Mouse (Mus musculus): Measurements from ENCODE around the gene Nsmce1. TPM values are rescaled to one million over a fixed set of nuclear protein-coding genes. Genes with fewer than 3 reads are reported as not detected.
A peak's percentile ranks its signal among the peaks of the same experiment; 100 is the strongest.

Gene Nsmce1
- 103 and 104 TPM in 2 replicates for polyA plus RNA-seq (2015; fragmentation: Nextera tagmentation; extraction: Ambion mirVana)

- peak within 1 kb of the TSS; percentile 79 for H3K9ac ChIP-seq (ENCODE audit: low read length)
- H3K4me2 ChIP-seq (ENCODE audit: low read depth, low read length) = peak within 1 kb of the TSS; percentile 75
- peaks cover 19% of the 10 kb centered on the region for H3K4me1 ChIP-seq (ENCODE audit: control insufficient read depth, insufficient read depth, low read length)
- no peaks in the 10 kb centered on the region for H3K9me3 ChIP-seq (replicated peaks; ENCODE audit: control insufficient read depth, low read length)
- peak; percentile 97 for ATAC-seq (ENCODE audit: insufficient read depth, low FRiP score)
- no peaks in the 10 kb centered on the region for H3K27me3 ChIP-seq (ENCODE audit: control insufficient read depth, insufficient read depth, low read length)
- H3K27ac ChIP-seq (ENCODE audit: low read length) = peak within 1 kb of the TSS; percentile 90
- H3K36me3 ChIP-seq (ENCODE audit: control insufficient read depth, insufficient read depth, low read length) = no peaks in the 10 kb centered on the region
- H3K4me3 ChIP-seq (replicated peaks; ENCODE audit: low read length) = peak within 1 kb of the TSS; percentile 74
- WGBS = under 1% methylated on average over 56 of the region's 56 CpGs
Observed at GRCm38 (mm10) chr7:125490947-125491735, at the start of gene Nsmce1. Nsmce1 (minus strand) TSS chr7:125491596.

DNA sequence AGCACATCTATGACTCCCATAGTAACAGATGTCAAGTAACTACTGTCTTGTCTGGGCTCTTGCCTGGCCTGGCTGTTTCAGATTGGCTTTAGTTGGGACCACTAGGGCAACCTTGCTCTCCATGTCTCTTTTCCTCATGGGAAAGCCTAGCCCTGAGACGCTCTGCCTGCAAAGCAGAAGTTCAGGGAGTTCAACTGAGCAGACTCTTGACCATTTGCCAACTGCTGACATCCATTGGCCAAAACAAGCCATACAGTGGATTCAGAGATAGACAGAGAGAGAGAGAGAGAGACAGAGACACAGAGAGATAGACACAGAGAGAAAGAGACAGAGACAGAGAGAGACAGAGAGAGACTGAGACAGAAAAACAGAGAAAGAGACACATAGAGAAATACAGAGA, 49.6 kb upstream of the Nsmce1 start:
- 64% methylated on average over 1 of the region's 1 CpGs for WGBS
- Histone ChIP-seq H3K4me1 (ENCODE audit: control insufficient read depth, insufficient read depth, low read length) (no peaks in the 10 kb centered on the region), H3K9ac (ENCODE audit: low read length) (no peak overlapping the region), H3K4me2 (ENCODE audit: low read depth, low read length) (no peak overlapping the region), H3K27ac (ENCODE audit: low read length) (no peak overlapping the region), H3K4me3 (replicated peaks; ENCODE audit: low read length) (no peak overlapping the region), H3K27me3 (ENCODE audit: control insufficient read depth, insufficient read depth, low read length) (no peaks in the 10 kb centered on the region), H3K9me3 (replicated peaks; ENCODE audit: control insufficient read depth, low read length) (no peaks in the 10 kb centered on the region), H3K36me3 (ENCODE audit: control insufficient read depth, insufficient read depth, low read length) (no peaks in the 10 kb centered on the region)
- no peak for ATAC-seq (ENCODE audit: insufficient read depth, low FRiP score)

DNA sequence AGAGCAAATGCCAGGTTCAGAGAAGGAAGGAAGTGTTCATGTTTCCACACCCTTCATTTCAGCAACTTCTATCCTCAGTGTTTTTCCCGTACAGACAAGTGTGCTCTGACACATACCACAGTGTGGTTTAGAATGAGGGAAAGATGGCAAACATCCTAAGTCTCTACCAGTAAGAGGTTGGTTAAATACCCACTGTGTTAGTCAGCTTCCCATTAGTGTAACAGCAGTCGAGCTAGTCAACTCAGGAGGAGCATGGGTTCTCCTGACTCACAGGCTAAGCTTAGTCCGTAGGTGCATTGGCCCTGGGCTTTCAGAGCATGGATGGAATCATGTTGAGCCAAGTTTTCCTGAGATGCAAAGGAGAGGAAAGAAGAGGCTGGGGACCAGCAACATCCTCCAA, 48.0 kb upstream of the Nsmce1 start:
- H3K27me3 ChIP-seq (ENCODE audit: control insufficient read depth, insufficient read depth, low read length) = no peaks in the 10 kb centered on the region
- no peak overlapping the region for H3K4me3 ChIP-seq (replicated peaks; ENCODE audit: low read length)
- no peak for ATAC-seq (ENCODE audit: insufficient read depth, low FRiP score)
- H3K4me2 ChIP-seq (ENCODE audit: low read depth, low read length) = no peak overlapping the region
- H3K4me1 ChIP-seq (ENCODE audit: control insufficient read depth, insufficient read depth, low read length) = no peaks in the 10 kb centered on the region
- no peak overlapping the region for H3K27ac ChIP-seq (ENCODE audit: low read length)
- no peaks in the 10 kb centered on the region for H3K9me3 ChIP-seq (replicated peaks; ENCODE audit: control insufficient read depth, low read length)
- H3K9ac ChIP-seq (ENCODE audit: low read length) = no peak overlapping the region
- WGBS = 80% methylated on average over 3 of the region's 3 CpGs
- no peaks in the 10 kb centered on the region for H3K36me3 ChIP-seq (ENCODE audit: control insufficient read depth, insufficient read depth, low read length)

DNA sequence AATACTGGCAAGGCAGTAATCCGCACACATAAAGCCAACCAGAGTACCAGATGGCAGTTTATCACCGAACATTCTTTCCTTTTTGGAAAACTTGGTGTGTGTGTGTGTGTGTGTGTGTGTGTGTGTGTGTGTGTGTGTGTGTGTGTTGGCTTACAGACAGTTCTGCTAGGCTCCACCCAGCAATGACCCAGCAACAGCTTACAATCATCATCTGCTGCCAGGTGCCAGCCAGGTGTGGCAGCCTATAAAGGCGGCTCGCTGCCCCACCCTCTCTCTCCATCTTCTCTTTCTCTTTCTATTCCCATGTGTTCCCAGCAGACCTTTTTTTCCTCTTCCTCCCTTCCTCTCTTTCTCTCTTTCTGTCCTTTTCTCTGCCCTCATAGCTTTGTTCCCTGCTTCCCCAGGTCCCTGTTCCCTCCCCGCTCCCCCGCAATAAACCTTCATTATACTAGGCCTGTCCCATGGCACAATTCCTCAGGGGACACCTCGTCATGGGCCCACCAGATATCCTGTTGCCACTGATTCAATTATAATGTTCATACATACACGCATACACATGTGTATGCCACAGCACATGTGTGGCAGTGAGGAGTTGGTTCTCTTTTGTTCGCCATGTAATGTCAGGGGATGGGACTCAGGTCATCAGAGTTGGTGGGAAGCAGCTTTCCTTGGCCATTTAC, 36.6 kb upstream of the Nsmce1 start:
- no peak overlapping the region for H3K4me3 ChIP-seq (replicated peaks; ENCODE audit: low read length)
- no peaks in the 10 kb centered on the region for H3K9me3 ChIP-seq (replicated peaks; ENCODE audit: control insufficient read depth, low read length)
- no peaks in the 10 kb centered on the region for H3K4me1 ChIP-seq (ENCODE audit: control insufficient read depth, insufficient read depth, low read length)
- H3K4me2 ChIP-seq (ENCODE audit: low read depth, low read length) = no peak overlapping the region
- no peak overlapping the region for H3K9ac ChIP-seq (ENCODE audit: low read length)
- WGBS = 82% methylated on average over 9 of the region's 9 CpGs
- H3K27ac ChIP-seq (ENCODE audit: low read length) = no peak overlapping the region
- no peak for ATAC-seq (ENCODE audit: insufficient read depth, low FRiP score)
- no peaks in the 10 kb centered on the region for H3K36me3 ChIP-seq (ENCODE audit: control insufficient read depth, insufficient read depth, low read length)
- H3K27me3 ChIP-seq (ENCODE audit: control insufficient read depth, insufficient read depth, low read length) = no peaks in the 10 kb centered on the region

DNA sequence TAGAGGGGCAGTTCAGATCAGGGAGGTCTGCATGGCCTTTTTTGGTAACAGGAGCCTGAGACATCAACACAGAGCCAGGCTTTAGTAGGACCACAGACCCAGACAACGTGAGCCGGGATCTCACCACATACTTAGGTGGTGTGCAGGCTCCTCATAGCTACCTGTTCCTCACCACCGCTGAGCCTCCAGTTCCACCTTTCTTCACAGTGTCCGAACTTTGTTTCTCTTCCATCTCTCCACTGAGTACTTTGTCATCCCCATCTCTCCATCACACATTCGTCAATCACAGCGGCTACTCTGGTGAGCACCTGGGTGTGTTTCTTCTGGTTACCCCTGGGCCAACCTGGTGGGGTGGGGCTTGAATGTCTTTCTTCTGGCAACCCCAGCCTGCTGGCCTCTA, 35.8 kb upstream of the Nsmce1 start:
- no peak overlapping the region for H3K4me2 ChIP-seq (ENCODE audit: low read depth, low read length)
- no peak overlapping the region for H3K4me3 ChIP-seq (replicated peaks; ENCODE audit: low read length)
- no peaks in the 10 kb centered on the region for H3K9me3 ChIP-seq (replicated peaks; ENCODE audit: control insufficient read depth, low read length)
- no peaks in the 10 kb centered on the region for H3K4me1 ChIP-seq (ENCODE audit: control insufficient read depth, insufficient read depth, low read length)
- ATAC-seq (ENCODE audit: insufficient read depth, low FRiP score) = no peak
- no peak overlapping the region for H3K27ac ChIP-seq (ENCODE audit: low read length)
- WGBS = 81% methylated on average over 6 of the region's 6 CpGs
- H3K27me3 ChIP-seq (ENCODE audit: control insufficient read depth, insufficient read depth, low read length) = no peaks in the 10 kb centered on the region
- H3K36me3 ChIP-seq (ENCODE audit: control insufficient read depth, insufficient read depth, low read length) = no peaks in the 10 kb centered on the region
- H3K9ac ChIP-seq (ENCODE audit: low read length) = no peak overlapping the region

DNA sequence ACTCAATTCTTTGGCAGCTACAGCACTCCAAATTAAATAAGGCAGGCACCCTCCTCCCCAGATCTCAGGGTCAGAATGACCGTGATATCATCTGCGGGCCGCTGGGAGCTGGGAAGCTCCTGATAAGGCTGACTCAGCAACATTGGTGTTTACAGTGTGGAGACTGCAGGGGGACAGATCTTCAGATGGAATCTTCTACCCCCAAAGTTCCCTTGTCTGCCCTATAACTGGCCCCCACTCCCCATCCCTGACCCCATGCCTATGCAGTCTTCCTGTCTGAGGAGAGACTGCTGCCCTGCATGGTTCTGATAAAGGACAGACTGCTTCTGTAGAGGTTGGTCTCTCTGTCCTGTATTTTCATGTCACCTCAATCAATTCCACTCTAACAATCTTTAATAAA, 31.7 kb upstream of the Nsmce1 start:
- ATAC-seq (ENCODE audit: insufficient read depth, low FRiP score) = no peak
- H3K36me3 ChIP-seq (ENCODE audit: control insufficient read depth, insufficient read depth, low read length) = no peaks in the 10 kb centered on the region
- no peaks in the 10 kb centered on the region for H3K4me1 ChIP-seq (ENCODE audit: control insufficient read depth, insufficient read depth, low read length)
- no peaks in the 10 kb centered on the region for H3K9me3 ChIP-seq (replicated peaks; ENCODE audit: control insufficient read depth, low read length)
- no peak overlapping the region for H3K4me3 ChIP-seq (replicated peaks; ENCODE audit: low read length)
- no peaks in the 10 kb centered on the region for H3K27me3 ChIP-seq (ENCODE audit: control insufficient read depth, insufficient read depth, low read length)
- 31% methylated on average over 3 of the region's 3 CpGs for WGBS
- no peak overlapping the region for H3K4me2 ChIP-seq (ENCODE audit: low read depth, low read length)
- no peak overlapping the region for H3K9ac ChIP-seq (ENCODE audit: low read length)
- no peak overlapping the region for H3K27ac ChIP-seq (ENCODE audit: low read length)

DNA sequence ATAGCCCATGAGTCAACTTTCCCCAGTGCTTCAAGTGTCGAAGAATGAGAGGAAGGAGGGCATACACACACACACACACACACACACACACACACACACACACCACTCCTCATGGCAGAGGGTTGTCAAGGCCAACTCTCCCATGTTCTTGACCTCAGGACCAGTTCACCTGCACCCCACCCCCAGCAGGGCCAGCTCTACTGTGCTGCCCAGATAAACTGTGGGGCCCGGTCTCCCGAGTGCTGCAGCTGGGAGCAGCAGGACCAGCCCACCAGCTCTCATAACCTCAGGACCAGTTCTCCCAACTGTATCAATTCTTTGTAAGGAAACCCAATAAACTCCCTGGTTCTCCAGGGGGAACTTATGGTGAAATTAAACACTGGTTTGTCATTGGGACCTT, 28.3 kb upstream of the Nsmce1 start:
- ATAC-seq (ENCODE audit: insufficient read depth, low FRiP score) = no peak; the same call in 1 of the 2 replicates
- Histone ChIP-seq H3K9ac (ENCODE audit: low read length) (no peak overlapping the region), H3K27ac (ENCODE audit: low read length) (no peak overlapping the region), H3K27me3 (ENCODE audit: control insufficient read depth, insufficient read depth, low read length) (no peaks in the 10 kb centered on the region), H3K36me3 (ENCODE audit: control insufficient read depth, insufficient read depth, low read length) (no peaks in the 10 kb centered on the region), H3K9me3 (replicated peaks; ENCODE audit: control insufficient read depth, low read length) (no peaks in the 10 kb centered on the region), H3K4me1 (ENCODE audit: control insufficient read depth, insufficient read depth, low read length) (0 out of 2 replicates have a peak, but pooled peaks cover 10% of the 10 kb centered on the region), H3K4me3 (replicated peaks; ENCODE audit: low read length) (no peak overlapping the region), H3K4me2 (ENCODE audit: low read depth, low read length) (no peak overlapping the region)
- WGBS = 91% methylated on average over 3 of the region's 3 CpGs

DNA sequence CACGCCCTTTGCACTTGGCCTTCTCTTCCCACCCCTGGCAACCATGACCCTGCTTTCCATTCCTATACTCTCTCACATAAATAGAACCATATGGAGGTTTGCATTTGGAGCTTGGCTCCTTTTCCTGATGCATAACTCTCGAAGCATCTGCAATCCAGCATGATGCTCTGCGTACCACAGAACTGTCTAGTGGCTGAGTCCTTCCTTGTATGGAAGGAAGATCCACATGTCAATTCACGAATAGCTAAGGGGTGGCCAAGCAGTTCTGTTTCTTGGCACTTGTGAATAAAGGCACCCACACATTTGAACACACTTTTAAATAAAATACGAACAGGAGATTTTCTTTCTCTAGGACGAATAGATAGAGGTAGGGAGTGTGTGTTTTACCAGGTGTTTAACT, 26.1 kb upstream of the Nsmce1 start:
- no peak overlapping the region for H3K27ac ChIP-seq (ENCODE audit: low read length)
- 0 out of 2 replicates have a peak, but pooled peaks cover 10% of the 10 kb centered on the region for H3K4me1 ChIP-seq (ENCODE audit: control insufficient read depth, insufficient read depth, low read length)
- H3K9me3 ChIP-seq (replicated peaks; ENCODE audit: control insufficient read depth, low read length) = no peaks in the 10 kb centered on the region
- 77% methylated on average over 6 of the region's 6 CpGs for WGBS
- no peak overlapping the region for H3K4me2 ChIP-seq (ENCODE audit: low read depth, low read length)
- H3K27me3 ChIP-seq (ENCODE audit: control insufficient read depth, insufficient read depth, low read length) = no peaks in the 10 kb centered on the region
- ATAC-seq (ENCODE audit: insufficient read depth, low FRiP score) = no peak
- H3K36me3 ChIP-seq (ENCODE audit: control insufficient read depth, insufficient read depth, low read length) = no peaks in the 10 kb centered on the region
- no peak overlapping the region for H3K4me3 ChIP-seq (replicated peaks; ENCODE audit: low read length)
- H3K9ac ChIP-seq (ENCODE audit: low read length) = no peak overlapping the region

- no peak for ATAC-seq (ENCODE audit: insufficient read depth, low FRiP score)
- no peak overlapping the region for H3K27ac ChIP-seq (ENCODE audit: low read length)
- WGBS = 83% methylated on average over 8 of the region's 8 CpGs
- H3K4me1 ChIP-seq (ENCODE audit: control insufficient read depth, insufficient read depth, low read length) = 0 out of 2 replicates have a peak, but pooled peaks cover 10% of the 10 kb centered on the region
- H3K9ac ChIP-seq (ENCODE audit: low read length) = no peak overlapping the region
- no peaks in the 10 kb centered on the region for H3K9me3 ChIP-seq (replicated peaks; ENCODE audit: control insufficient read depth, low read length)
- H3K27me3 ChIP-seq (ENCODE audit: control insufficient read depth, insufficient read depth, low read length) = no peaks in the 10 kb centered on the region
- no peak overlapping the region for H3K4me2 ChIP-seq (ENCODE audit: low read depth, low read length)
- H3K4me3 ChIP-seq (replicated peaks; ENCODE audit: low read length) = no peak overlapping the region
- H3K36me3 ChIP-seq (ENCODE audit: control insufficient read depth, insufficient read depth, low read length) = no peaks in the 10 kb centered on the region
Observed at GRCm38 (mm10) chr7:125516723-125517122, 25.3 kb upstream of the Nsmce1 start.
